Mouse (Mus musculus): ENCODE measurements at regions not wholly inside any gene's neighbourhood (a gene's known extent, or its start where the extent isn't known, plus 50 kb on each side); places are given as distances from the start of the nearest gene placed in this dataset.
A peak's percentile ranks its signal among the peaks of the same experiment; 100 is the strongest.

DNA sequence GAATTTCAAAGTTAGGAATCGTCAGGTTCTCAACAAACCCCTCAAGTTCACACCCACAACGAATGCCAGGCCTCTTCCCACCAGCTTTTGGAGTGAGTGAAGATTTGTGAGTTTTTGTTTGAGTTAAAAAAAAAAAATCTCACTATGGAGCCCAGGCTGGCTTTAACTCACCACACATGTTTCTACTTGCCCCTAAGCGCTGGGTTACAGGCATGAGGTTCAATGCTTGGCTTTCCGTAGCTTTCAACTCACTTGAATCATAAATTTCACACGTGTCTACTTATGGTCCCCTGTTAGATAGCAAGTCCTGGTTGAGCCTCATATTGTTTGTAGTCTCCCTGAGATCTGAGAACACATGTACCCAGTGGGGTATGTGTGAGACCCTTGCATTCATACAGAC lies 122.8 kb upstream of the Efna5 start:
- no peak for DNase-seq (ENCODE audit: low spot score)

DNA sequence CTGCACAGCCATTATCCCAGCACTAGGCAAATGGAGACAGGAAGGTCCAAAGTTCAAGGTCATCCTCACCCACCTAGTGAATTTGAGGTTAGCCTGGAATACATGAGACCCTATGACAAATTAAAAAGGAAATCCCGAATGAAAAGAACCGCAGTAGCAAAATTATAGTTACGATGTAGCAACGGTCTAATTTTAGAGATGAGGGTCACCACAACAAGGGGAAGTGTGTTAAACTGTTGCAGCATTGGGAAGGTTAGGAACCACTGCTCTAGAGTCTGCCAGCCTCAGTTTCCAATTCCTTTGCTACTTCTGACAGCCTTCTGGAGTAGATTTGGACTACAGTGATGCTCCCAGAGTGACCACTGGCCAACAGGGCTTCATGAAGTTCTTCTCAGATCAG lies 121.6 kb upstream of the Efna5 start:
- DNase-seq (ENCODE audit: low spot score), result no peak

- no peak for DNase-seq (ENCODE audit: low spot score)
Observed at GRCm38 (mm10) chr17:63001898-63002297, 120.8 kb upstream of the Efna5 start.

DNA sequence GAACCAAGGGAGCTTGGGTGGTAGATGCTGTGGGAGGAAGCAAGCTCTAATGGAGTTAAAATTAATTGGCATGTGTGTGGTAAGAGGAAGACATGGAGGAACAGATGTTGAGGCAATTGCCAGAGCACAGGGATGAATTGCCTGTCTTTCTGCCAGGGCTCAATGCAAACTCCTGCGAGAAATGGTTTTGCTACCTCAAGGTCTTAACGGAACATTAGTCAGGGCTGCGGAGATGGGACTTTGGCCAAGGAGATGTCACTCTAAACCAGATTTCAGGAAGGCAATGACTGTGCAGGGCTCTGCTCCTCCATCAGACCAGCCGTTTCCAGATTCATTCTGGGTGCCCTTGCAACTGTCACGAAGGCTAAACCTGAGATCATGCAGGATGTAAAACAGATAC lies 116.6 kb upstream of the Efna5 start:
- DNase-seq (ENCODE audit: low spot score), result no peak

DNA sequence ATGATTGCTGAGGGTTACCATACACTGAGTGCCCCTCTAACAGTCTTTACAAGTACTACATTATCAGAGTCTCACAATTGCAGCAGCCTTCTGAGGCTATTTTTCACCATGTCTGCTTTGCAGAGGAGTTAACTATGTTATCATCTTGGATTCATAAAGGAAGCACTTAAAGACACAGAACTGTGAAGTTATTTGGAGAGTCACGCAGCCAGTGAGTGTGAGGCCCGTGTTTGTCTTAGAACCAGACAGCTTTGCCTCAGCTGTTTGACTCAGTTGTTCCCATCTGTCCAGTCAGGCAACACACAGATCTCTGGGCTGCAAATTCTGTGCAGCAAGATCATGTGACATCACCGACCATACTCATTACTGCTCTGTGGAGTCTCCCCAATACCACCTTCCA lies 114.2 kb upstream of the Efna5 start:
- no peak for DNase-seq (ENCODE audit: low spot score)

DNA sequence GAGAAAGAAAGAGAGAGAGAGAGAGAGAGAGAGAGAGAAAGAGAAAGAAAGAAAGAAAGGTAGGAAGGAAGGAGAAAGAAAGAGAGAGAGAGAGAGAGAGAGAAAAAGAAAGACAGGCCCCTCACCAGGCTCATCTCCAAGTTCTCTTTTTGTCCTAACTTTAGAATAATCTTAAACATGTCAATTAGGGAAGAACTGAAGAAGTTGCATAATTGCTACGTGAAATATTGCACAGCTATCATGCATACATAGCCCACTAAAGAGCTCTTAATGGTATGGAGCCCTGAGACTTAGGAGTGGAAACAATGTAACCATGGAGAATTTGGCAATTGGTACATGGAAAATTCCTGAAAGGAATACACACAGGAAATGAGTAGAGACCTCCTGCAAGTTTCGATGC lies 111.9 kb upstream of the Efna5 start:
- DNase-seq (ENCODE audit: low spot score), result no peak

DNA sequence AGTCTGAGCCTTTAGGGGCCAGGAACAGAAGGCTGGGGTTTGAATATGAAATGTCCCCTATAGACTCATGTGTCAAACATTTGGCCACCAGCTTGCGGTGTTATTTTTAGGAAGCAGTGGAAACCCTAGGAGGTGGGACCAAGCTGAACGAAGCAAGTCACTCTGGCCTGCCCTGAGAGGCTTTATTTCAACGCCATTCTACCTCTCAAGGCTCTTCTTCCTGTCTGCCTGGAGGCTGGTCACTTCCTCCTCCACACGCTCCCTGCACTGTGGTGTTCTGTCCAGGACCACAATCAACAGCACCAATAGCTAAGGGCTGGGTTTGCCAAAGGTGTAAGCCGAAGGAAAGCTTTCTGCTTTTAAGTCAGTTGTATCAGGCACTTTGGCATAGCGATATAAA lies 105.2 kb upstream of the Efna5 start:
- DNase-seq (ENCODE audit: low spot score), result peak; percentile 32

DNA sequence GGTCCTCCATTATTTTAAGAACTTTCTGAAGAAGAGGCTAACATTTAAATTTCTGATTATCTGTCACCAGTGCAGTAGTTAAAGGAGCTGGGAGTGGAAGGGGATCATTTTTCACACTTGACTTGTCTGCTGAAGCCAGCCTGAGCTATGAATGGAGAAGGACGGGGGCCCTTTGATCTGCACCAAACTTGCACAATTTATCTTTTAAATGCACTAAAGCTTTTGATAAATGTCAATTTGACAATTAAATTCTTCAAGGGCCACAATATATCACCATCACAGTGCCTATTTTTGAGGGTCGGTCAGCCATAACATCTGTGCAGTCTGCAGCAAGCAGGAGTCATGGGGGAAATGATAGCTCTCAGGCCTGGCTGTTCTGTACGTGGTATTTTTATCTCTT lies 99.2 kb upstream of the Efna5 start:
- peak; percentile 66 for DNase-seq (ENCODE audit: low spot score)

DNA sequence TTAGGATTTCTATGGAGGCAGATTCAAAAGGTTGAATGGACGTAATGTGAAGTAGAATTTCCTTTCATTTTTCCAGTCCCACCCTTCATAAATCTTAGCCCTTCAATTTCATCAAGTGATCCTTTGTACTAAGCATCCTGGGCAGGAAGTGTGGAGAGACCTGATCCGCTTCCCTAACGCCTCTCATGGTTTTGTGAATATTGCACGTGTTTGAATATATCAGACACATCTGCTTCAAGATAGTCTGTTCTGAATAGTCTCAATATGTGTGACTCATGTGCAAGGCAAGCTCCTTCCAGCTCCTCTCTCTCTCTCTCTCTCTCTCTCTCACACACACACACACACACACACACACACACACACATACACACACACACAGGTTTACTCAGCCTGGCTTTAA lies 96.4 kb upstream of the Efna5 start:
- DNase-seq (ENCODE audit: low spot score), result peak; percentile 24

GRCm38 (mm10) chr17:62977136-62977535 lies 96.0 kb upstream of the Efna5 start:
- no peak for DNase-seq (ENCODE audit: low spot score)

DNA sequence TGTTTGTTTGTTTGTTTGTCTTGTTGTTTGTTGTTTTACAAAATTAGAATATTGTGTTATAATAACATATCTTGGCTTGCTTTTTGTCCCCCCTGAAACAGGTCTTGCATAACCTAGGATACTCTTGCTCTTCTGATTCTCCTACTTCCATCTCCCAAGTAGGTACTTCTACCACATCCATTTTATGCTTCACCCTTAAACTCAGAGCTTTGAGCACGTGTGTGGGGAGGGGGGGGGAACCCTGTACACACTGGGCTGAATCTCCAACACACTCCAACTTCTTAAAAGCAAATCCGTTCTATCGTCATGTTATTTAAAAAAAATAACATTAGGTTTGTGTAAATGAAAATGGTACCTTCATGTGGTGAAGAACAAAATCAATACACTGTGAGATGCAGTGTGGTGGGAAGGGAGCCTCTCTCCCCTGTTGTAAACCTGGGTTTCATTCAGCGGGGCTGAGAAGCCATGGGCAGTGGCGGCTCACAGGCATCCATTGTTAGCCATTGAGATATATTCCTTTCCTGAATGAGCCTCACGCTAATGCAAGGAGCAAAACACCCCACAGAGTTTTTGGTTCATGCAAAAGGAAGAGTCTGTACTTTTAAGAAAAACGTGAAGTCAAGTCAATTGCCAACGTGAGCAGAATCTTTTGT lies 93.6 kb upstream of the Efna5 start:
- DNase-seq (ENCODE audit: low spot score), result peak; percentile 21

DNA sequence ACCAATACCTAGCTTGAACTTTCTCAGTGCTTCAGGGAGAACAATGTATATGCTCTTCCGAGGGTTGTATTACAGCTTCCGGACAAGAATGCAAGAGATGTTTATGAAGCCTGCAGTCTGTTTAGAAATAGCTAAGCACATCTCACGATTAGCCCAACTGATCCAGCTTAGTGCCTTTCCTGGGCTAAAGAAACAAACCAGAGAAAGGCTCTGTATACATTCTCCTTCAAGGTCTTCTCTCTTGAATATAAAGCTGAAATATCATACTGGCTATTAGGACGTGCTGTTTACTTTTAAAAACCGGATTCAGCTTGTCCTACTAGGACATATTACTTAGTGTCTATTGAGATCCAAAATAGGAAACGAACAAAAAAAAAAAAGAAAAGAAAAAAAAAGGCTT lies 87.9 kb upstream of the Efna5 start:
- DNase-seq (ENCODE audit: low spot score), result no peak

GRCm38 (mm10) chr17:62963824-62964223 lies 82.7 kb upstream of the Efna5 start:
- no peak for DNase-seq (ENCODE audit: low spot score)

- DNase-seq (ENCODE audit: low spot score), result no peak
Observed at GRCm38 (mm10) chr17:62962292-62962618, 81.1 kb upstream of the Efna5 start.

- peak; percentile 32 for DNase-seq (ENCODE audit: low spot score)
Observed at GRCm38 (mm10) chr17:62961596-62962291, 80.6 kb upstream of the Efna5 start.

GRCm38 (mm10) chr17:62959146-62959545 lies 78.0 kb upstream of the Efna5 start:
- peak; percentile 69 for DNase-seq (ENCODE audit: low spot score)

GRCm38 (mm10) chr17:62947537-62948193 lies 66.5 kb upstream of the Efna5 start:
- DNase-seq (ENCODE audit: low spot score), result no peak

DNA sequence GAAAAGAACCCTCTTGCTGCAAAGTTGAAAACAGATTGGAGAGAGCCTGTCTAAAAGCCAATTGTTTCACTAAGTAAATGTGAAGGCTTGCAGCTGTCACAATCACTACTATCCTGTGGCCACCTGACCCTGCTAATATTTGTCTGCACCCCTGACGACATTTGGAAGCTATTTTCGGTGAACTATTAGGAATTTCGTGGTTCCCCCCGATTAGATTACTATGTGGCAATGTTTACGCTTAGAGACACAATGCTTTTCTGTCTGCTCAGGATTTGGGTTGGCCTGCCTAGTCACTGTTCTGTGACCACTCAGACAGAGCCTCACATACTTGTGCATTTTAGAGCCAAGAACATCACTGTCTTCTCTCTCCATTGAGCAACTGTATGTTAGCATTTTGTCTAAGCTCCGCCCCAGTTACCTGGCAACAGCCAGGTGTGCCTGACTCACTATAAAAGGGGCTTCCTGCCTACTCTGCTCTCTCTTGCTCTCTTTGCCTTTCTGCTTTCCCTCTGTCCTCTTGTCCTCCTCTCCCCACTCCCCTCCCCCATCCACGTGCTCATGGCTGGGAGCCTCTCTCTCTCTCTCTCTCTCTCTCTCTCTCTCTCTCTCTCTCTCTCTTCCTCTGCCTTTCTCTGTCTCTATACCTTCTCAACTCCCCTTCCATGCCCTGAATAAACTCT lies 59.6 kb upstream of the Efna5 start:
- DNase-seq (ENCODE audit: low spot score), result peak; percentile 42

- DNase-seq (ENCODE audit: low spot score), result peak; percentile 45
Observed at GRCm38 (mm10) chr17:62939930-62940572, 58.9 kb upstream of the Efna5 start.

DNA sequence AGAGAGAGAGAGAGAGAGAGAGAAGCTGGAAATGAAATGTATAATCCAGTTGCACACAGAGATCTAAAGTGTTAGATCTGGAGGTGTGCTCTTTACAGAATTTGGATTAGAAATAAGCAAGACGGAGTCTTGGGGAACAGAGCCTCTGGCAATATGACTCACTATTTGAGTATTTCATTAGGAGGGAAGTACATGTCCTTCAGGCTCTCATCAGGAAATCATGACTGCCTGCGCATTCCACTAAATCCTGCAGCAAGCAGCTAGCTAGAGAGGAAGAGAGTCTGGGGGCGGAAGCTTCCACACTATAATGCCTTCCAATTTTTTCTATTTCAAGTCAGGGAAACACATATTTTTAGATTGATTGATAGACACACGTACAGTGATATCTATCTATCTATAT lies 58.1 kb upstream of the Efna5 start:
- DNase-seq (ENCODE audit: low spot score), result peak; percentile 21

Measured in embryo, embryonic 10.5 days (tissue).